Mouse (Mus musculus) kidney, adult 2 months (tissue): Measurements from ENCODE around the gene 4930470P17Rik.

Source experiments
- CTCF ChIP-seq: fragments of 200-500 bp; conservative IDR thresholded peaks from 2 replicates; pipeline ENCODE4 v1.5.1; 2011; ENCODE audit warnings: low read depth, mild to moderate bottlenecking, control low read depth, low read length, moderate library complexity, mixed read lengths; ENCODE audit not compliant: insufficient read depth, insufficient read length
- POLR2A ChIP-seq: fragments of 200-500 bp; IDR thresholded peaks from one replicate; pipeline ENCODE4 v1.6.1; 2011; ENCODE audit warnings: low read depth, low read length, control low read depth

DNA sequence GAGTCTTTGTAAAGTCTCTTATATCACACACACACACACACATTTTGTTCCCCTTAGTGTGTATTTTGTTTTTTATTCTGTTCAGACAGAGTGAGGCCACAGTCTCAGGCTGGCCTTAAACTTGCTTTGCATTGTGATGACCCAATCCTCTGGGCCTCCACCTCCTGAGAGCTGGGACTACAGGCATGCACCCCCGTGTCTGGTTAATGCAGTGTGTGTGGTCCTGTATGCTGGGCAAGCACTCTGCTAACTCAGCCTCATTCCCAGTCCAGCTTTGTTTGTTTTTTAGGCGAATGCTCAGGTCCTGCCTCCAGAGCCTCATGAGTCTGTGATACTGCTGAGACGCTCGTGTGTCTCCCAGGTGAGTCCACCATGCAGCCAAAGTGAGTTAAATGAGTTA is 53.8 kb downstream of the 4930470P17Rik start:
- TF ChIP-seq CTCF (no peak), POLR2A (no peak)
